Mouse (Mus musculus): ENCODE data around the gene Slc33a1. TPM values are rescaled to one million over a fixed set of nuclear protein-coding genes. Genes with fewer than 3 reads are reported as not detected.

Slc33a1 gene
- total and polyA plus RNA-seq, 3 experiments, result 12.5 to 25.8 (median 20.1) TPM

- Histone ChIP-seq H3K36me3 (replicated peaks in 1 of 2; ENCODE audit: control insufficient read depth in 1 of 2, insufficient read depth in 1 of 2, low read length in 1 of 2) (no peaks in the 10 kb centered on the region), H3K79me2 (replicated peaks; ENCODE audit: control insufficient read depth, extremely low read depth, insufficient read depth, poor library complexity, severe bottlenecking) (no peaks in the 10 kb centered on the region), H3K27me3 (replicated peaks) (no peaks in the 10 kb centered on the region), H3K4me3 (replicated peaks in 1 of 3; ENCODE audit: low read depth in 2 of 3, low read length in 2 of 3, poor library complexity in 1 of 3) (no peak within 1 kb of the TSS), H3K4me2 (ENCODE audit: insufficient read depth, low read depth, poor library complexity, severe bottlenecking) (no peak within 1 kb of the TSS), H3K9me3 (replicated peaks; ENCODE audit: low read length) (no peaks in the 10 kb centered on the region), H3K27ac (ENCODE audit: insufficient read depth, low read depth) (no peak within 1 kb of the TSS), H3K9ac (ENCODE audit: insufficient read depth, low read depth) (no peak within 1 kb of the TSS), H3K4me1 (ENCODE audit: control insufficient read depth in 1 of 2, insufficient read depth in 2 of 2) (no peaks in the 10 kb centered on the region)
- no peak for TF ChIP-seq TBP (conservative IDR thresholded peaks at IDR 0.05; ENCODE audit: low read depth, low read length)
- TF ChIP-seq PAX5 (IDR thresholded peaks at IDR 0.05; ENCODE audit: low read length), result no peak
- TF ChIP-seq ETS1 (conservative IDR thresholded peaks at IDR 0.05; ENCODE audit: low read depth, low read length), result no peak
- TF ChIP-seq CHD2 (IDR thresholded peaks at IDR 0.05; ENCODE audit: low read length), result no peak
- TF ChIP-seq MAX (IDR thresholded peaks at IDR 0.05; ENCODE audit: low read length), result no peak
- TF ChIP-seq ZKSCAN1 (IDR thresholded peaks at IDR 0.05; ENCODE audit: borderline replicate concordance, low read depth, low read length), result no peak
- no peak for TF ChIP-seq ELF1 (IDR thresholded peaks at IDR 0.05; ENCODE audit: low read depth, low read length)
- TF ChIP-seq MEF2A (IDR thresholded peaks at IDR 0.05; ENCODE audit: borderline replicate concordance, low read depth, low read length), result no peak
- TF ChIP-seq BHLHE40 (IDR thresholded peaks at IDR 0.05; ENCODE audit: low read depth, low read length), result no peak
- no peak for TF ChIP-seq HCFC1 (IDR thresholded peaks at IDR 0.05; ENCODE audit: low read depth, low read length)
- no peak for TF ChIP-seq RAD21 (IDR thresholded peaks at IDR 0.05; ENCODE audit: low read depth, low read length)
- TF ChIP-seq KAT2A (IDR thresholded peaks at IDR 0.05; ENCODE audit: insufficient replicate concordance, low read length), result no peak
- no peak for TF ChIP-seq ZMIZ1 (IDR thresholded peaks at IDR 0.05; ENCODE audit: low read depth, low read length)
- no peak for TF ChIP-seq POLR2AphosphoS2 (IDR thresholded peaks at IDR 0.05; ENCODE audit: low read depth, low read length)
- TF ChIP-seq RCOR1 (conservative IDR thresholded peaks at IDR 0.05; ENCODE audit: low read depth, low read length), result no peak
- DNase-seq (ENCODE audit: extremely low read depth), result no peak
- in situ Hi-C loops (cut with MboI; ENCODE audit: low pct_ligation_motif_present, low pct_unique_long_range_greater_than_20kb, low sequenced_read_pairs), result no loop called here
- dilution Hi-C loops (cut with MboI; ENCODE audit: extremely low pct_ligation_motif_present, extremely low pct_unique_long_range_greater_than_20kb, low sequenced_read_pairs), result no loop called here
These were observed 65.3 kb downstream of the Slc33a1 start, which contains the start of gene Plch1 for GRCm38 (mm10) chr3:63899309-63899695. TSS of gene Plch1 (minus strand) at chr3:63899472.

- no peak for TF ChIP-seq TBP (conservative IDR thresholded peaks at IDR 0.05; ENCODE audit: low read depth, low read length)
- no peak for TF ChIP-seq NRF1 (IDR thresholded peaks at IDR 0.05; ENCODE audit: low read depth, low read length)
- dilution Hi-C loops (cut with MboI; ENCODE audit: extremely low pct_ligation_motif_present, extremely low pct_unique_long_range_greater_than_20kb, low sequenced_read_pairs) (no loop called here), in situ Hi-C loops (cut with MboI; ENCODE audit: low pct_ligation_motif_present, low pct_unique_long_range_greater_than_20kb, low sequenced_read_pairs) (no loop called here)
- no peak overlapping the region for H3K27ac ChIP-seq (ENCODE audit: insufficient read depth, low read depth)
- H3K9ac ChIP-seq (ENCODE audit: insufficient read depth, low read depth), result no peak overlapping the region
- no peaks in the 10 kb centered on the region for H3K27me3 ChIP-seq (replicated peaks)
- no peaks in the 10 kb centered on the region for H3K79me2 ChIP-seq (replicated peaks; ENCODE audit: control insufficient read depth, extremely low read depth, insufficient read depth, poor library complexity, severe bottlenecking)
- DNase-seq (ENCODE audit: extremely low read depth), result no peak
- H3K4me3 ChIP-seq (replicated peaks in 1 of 3; ENCODE audit: low read depth in 2 of 3, low read length in 2 of 3, poor library complexity in 1 of 3), result no peak overlapping the region
- peaks cover 3 to 5% of the 10 kb centered on the region in 2 experiments; a peak in 2 of 4 replicates for H3K4me1 ChIP-seq (ENCODE audit: control insufficient read depth in 1 of 2, insufficient read depth in 2 of 2)
- no peaks in the 10 kb centered on the region for H3K9me3 ChIP-seq (replicated peaks; ENCODE audit: low read length)
- no peaks in the 10 kb centered on the region for H3K36me3 ChIP-seq (replicated peaks in 1 of 2; ENCODE audit: control insufficient read depth in 1 of 2, insufficient read depth in 1 of 2, low read length in 1 of 2)
- no peak overlapping the region for H3K4me2 ChIP-seq (ENCODE audit: insufficient read depth, low read depth, poor library complexity, severe bottlenecking)
These were observed 65.8 kb downstream of the Slc33a1 start for GRCm38 (mm10) chr3:63898581-63899308.
